Mouse (Mus musculus) ES-E14 (cell line): ENCODE results near the gene Gpr183.

ENCODE experiments used
- CHD2 ChIP-seq: IDR thresholded peaks from 2 replicates; pipeline ENCODE4 v1.6.1; 2014; ENCODE audit warnings: mild to moderate bottlenecking, low read depth, low read length, inconsistent platforms
- HCFC1 ChIP-seq: IDR thresholded peaks from 2 replicates; pipeline ENCODE4 v1.6.1; 2012; ENCODE audit warnings: low read length, inconsistent platforms, borderline replicate concordance; ENCODE audit not compliant: insufficient read depth
- MAFK ChIP-seq: IDR thresholded peaks from 2 replicates; pipeline ENCODE4 v1.6.1; 2014; ENCODE audit warnings: mild to moderate bottlenecking, low read depth, low read length, inconsistent platforms; ENCODE audit not compliant: insufficient read depth
- ZC3H11A ChIP-seq: IDR thresholded peaks from 2 replicates; pipeline ENCODE4 v1.6.1; 2012; ENCODE audit warnings: low read depth, mild to moderate bottlenecking, inconsistent platforms, low read length, borderline replicate concordance

GRCm38 (mm10) chr14:122003812-122004211 lies 38.8 kb upstream of the Gpr183 start:
- TF ChIP-seq MAFK (no peak), CHD2 (no peak), HCFC1 (no peak), ZC3H11A (no peak)
